12 mouse cellular contexts compared by ENCODE assay signal in the genomic region with DNA sequence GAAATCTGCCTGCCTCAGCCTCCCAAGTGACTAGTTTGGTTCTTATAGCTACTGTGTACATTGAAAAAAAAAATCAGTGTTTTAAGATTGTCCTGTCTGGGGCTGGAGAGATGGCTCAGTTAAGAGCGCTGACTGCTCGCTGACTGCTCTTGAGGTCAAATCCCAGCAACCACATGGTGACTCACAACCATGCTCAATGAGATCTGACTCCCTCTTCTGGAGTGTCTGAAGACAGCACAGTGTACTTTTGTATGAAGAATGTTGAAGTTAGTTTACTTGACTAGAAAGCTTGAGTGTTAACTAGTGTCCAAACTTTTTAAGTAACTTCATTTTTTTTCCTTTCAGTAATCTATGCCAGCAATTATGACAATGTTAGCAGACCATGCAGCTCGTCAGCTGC. TPM values are rescaled to one million over a fixed set of nuclear protein-coding genes. Genes with fewer than 3 reads are reported as not detected.
DNase-seq lines count a peak whose midpoint lies in the region; ATAC-seq and TF ChIP-seq lines count a peak whose summit lies in the region.
"Had no signal": no experiment of that assay in that cellular context is flagged by ENCODE, and none has a peak within 500 bp of the region (broad histone marks: within the 10 kb centered on the region; RNA-seq: fewer than 3 reads in every experiment).

No protein-coding gene starts in this region.

- intact Hi-C loops in heart, postnatal 14 days (cut with DNase I) = no loop called here

- H3K4me3 ChIP-seq in intestine, postnatal 0 days (ENCODE audit: low read depth, low read length) = no peak overlapping the region
- no peak overlapping the region for H3K4me3 ChIP-seq in intestine, embryonic 15.5 days (replicated peaks)
- H3K4me3 ChIP-seq in small intestine, adult 2 months (ENCODE audit: low read depth, low read length) = no peak overlapping the region

- no peaks in the 10 kb centered on the region for H3K27me3 ChIP-seq in intestine, postnatal 0 days (replicated peaks; ENCODE audit: control insufficient read depth, insufficient read depth, low read length)
- H3K27me3 ChIP-seq in intestine, embryonic 15.5 days (replicated peaks) = no peaks in the 10 kb centered on the region
- H3K27me3 ChIP-seq in small intestine, adult 2 months (ENCODE audit: control insufficient read depth, insufficient read depth, low read length) = no peaks in the 10 kb centered on the region

- no peaks in the 10 kb centered on the region for H3K9me3 ChIP-seq in intestine, postnatal 0 days (ENCODE audit: control insufficient read depth)
- H3K9me3 ChIP-seq in intestine, embryonic 15.5 days = no peaks in the 10 kb centered on the region

- DNase-seq in retina, postnatal 1 day = peak; percentile 20
- DNase-seq in retina, embryonic 14.5 days (ENCODE audit: low spot score) = no peak
- peak; percentile 77 for DNase-seq in ES-CJ7 (ENCODE audit: low read depth, low spot score)
- no peak for DNase-seq in heart, postnatal 14 days
- DNase-seq: cerebellum, postnatal 25 days; layer of hippocampus, postnatal 36 days; right cerebral cortex, postnatal 25 days had no signal

- H3K4me1 ChIP-seq in intestine, postnatal 0 days (replicated peaks; ENCODE audit: control insufficient read depth, insufficient read depth, low read length) = no peaks in the 10 kb centered on the region
- H3K4me1 ChIP-seq in intestine, embryonic 15.5 days (replicated peaks) = peaks cover 6% of the 10 kb centered on the region
- H3K4me1 ChIP-seq in small intestine, adult 2 months (ENCODE audit: control insufficient read depth, insufficient read depth, insufficient read length, low read length) = peaks cover 15% of the 10 kb centered on the region; the same call in 1 of the 2 replicates

- peaks cover 29% of the 10 kb centered on the region for H3K36me3 ChIP-seq in intestine, postnatal 0 days (ENCODE audit: control insufficient read depth, insufficient read depth)
- peaks cover 12% of the 10 kb centered on the region; the same call in 1 of the 2 replicates for H3K36me3 ChIP-seq in intestine, embryonic 15.5 days
- H3K36me3 ChIP-seq in small intestine, adult 2 months (ENCODE audit: control insufficient read depth, insufficient read depth, low read length) = peaks cover 29% of the 10 kb centered on the region

- H3K9ac ChIP-seq in intestine, postnatal 0 days (ENCODE audit: low read depth, low read length) = no peak overlapping the region
- H3K9ac ChIP-seq in intestine, embryonic 15.5 days = no peak overlapping the region

- no peak overlapping the region for H3K4me2 ChIP-seq in intestine, postnatal 0 days (replicated peaks; ENCODE audit: low read depth)
- H3K4me2 ChIP-seq in intestine, embryonic 15.5 days (replicated peaks) = no peak overlapping the region

- no peak for ATAC-seq in intestine, postnatal 0 days
- no peak for ATAC-seq in intestine, embryonic 15.5 days
- ATAC-seq in inflammation-experienced regulatory T-cells, adult 6 months = no peak
- ATAC-seq: intestine, embryonic 16.5 days had no signal

- no peak overlapping the region for H3K27ac ChIP-seq in intestine, postnatal 0 days (ENCODE audit: low read depth, low read length)
- no peak overlapping the region for H3K27ac ChIP-seq in intestine, embryonic 15.5 days
- H3K27ac ChIP-seq in small intestine, adult 2 months (ENCODE audit: insufficient read depth, low read depth, low read length) = no peak overlapping the region

- 61% methylated on average over 3 of the region's 3 CpGs for WGBS in intestine, postnatal 0 days
- WGBS in intestine, embryonic 15.5 days = 67% methylated on average over 3 of the region's 3 CpGs
- 60% methylated on average over 3 of the region's 3 CpGs for WGBS in small intestine, adult 2 months

- no peak for TF ChIP-seq POLR2A in small intestine, adult 2 months (IDR thresholded peaks at IDR 0.05; ENCODE audit: low read depth, low read length)

- peak; percentile 68 for TF ChIP-seq CTCF in intestine, postnatal 0 days (IDR thresholded peaks at IDR 0.05; ENCODE audit: low read depth)
- peak; percentile 37; the same call in 1 of the 2 replicates for TF ChIP-seq CTCF in small intestine, adult 2 months (IDR thresholded peaks at IDR 0.05; ENCODE audit: extremely low read depth, insufficient read length, insufficient replicate concordance, low read depth, low read length)

RNA-seq across cellular contexts. Expression of a gene that starts 5.6 kb away (rescaled TPM):
- 16.7 and 17.0 TPM in 2 replicates for polyA plus RNA-seq in intestine, postnatal 0 days (2015; fragmentation: Nextera tagmentation; extraction: Ambion mirVana)
- 72.6 and 85.0 TPM in 2 replicates for polyA plus RNA-seq in intestine, embryonic 15.5 days (2015; fragmentation: Nextera tagmentation; extraction: Ambion mirVana)
- polyA plus RNA-seq in small intestine, adult 2 months (2012; rRNA removed) = 1.2 and 1.8 TPM in 2 replicates
- total RNA-seq in heart, postnatal 14 days (2021) = 10 to 100 TPM; 38.9 to 41.7 TPM
- polyA plus RNA-seq in inflammation-experienced regulatory T-cells, adult 6 months (2017; shearing (Covaris generic)) = 10 to 100 TPM; 38.4 to 67.4 (median 52.2) TPM

RNA-seq across cellular contexts. Expression of a gene that starts 45.2 kb away (rescaled TPM):
- polyA plus RNA-seq in intestine, postnatal 0 days (2015; fragmentation: Nextera tagmentation; extraction: Ambion mirVana) = 13.4 and 17.6 TPM in 2 replicates
- 20.3 and 22.4 TPM in 2 replicates for polyA plus RNA-seq in intestine, embryonic 15.5 days (2015; fragmentation: Nextera tagmentation; extraction: Ambion mirVana)
- polyA plus RNA-seq in small intestine, adult 2 months (2012; rRNA removed) = 1.4 and 3.1 TPM in 2 replicates
- 10 to 100 TPM; 41.7 to 43.9 TPM for total RNA-seq in heart, postnatal 14 days (2021)
- polyA plus RNA-seq in inflammation-experienced regulatory T-cells, adult 6 months (2017; shearing (Covaris generic)) = 10 to 100 TPM; 35.3 to 61.9 (median 48.4) TPM

Comparison
In these comparisons a context has a peak if more than half of its experiments do, and no peak if none do; other contexts are left out.
1. DNase-seq: peak in retina, postnatal 1 day (single experiment) and ES-CJ7 (single experiment); none in retina, embryonic 14.5 days (single experiment) and heart, postnatal 14 days (0 of 2).